Comparison of ENCODE assay signal across 17 mouse cellular contexts in genomic region chr2:51372771-51373170, GRCm38 (mm10).
"Had no signal": no experiment of that assay in that cellular context is flagged by ENCODE, and none has a peak within 500 bp of the region (broad histone marks: within the 10 kb centered on the region; RNA-seq: fewer than 3 reads in every experiment).

No protein-coding gene starts in this region.

- DNase-seq: kidney, adult 18-20 months; kidney, adult 9 months; kidney, postnatal 25 days; layer of hippocampus, adult 9-11 months; liver, postnatal 0 days; midbrain, embryonic 14.5 days; thymus, adult 2 months; thymus, postnatal 14 days; thymus, postnatal 4 days had no signal

- H3K4me2 ChIP-seq: intestine, embryonic 15.5 days; limb, embryonic 13.5 days; liver, embryonic 11.5 days; midbrain, embryonic 11.5 days had no signal

- H3K27me3 ChIP-seq: intestine, embryonic 15.5 days; limb, embryonic 13.5 days had no signal

- H3K36me3 ChIP-seq: intestine, embryonic 15.5 days; limb, embryonic 10.5 days; limb, embryonic 13.5 days had no signal

- ATAC-seq: intestine, embryonic 15.5 days; liver, postnatal 0 days had no signal

- H3K9ac ChIP-seq: intestine, embryonic 15.5 days; limb, embryonic 13.5 days; liver, embryonic 14.5 days; liver, postnatal 0 days had no signal

- H3K4me1 ChIP-seq: intestine, embryonic 15.5 days; limb, embryonic 10.5 days; limb, embryonic 13.5 days had no signal

- H3K9me3 ChIP-seq: intestine, embryonic 15.5 days; limb, embryonic 10.5 days; limb, embryonic 13.5 days had no signal

- H3K27ac ChIP-seq: intestine, embryonic 15.5 days; layer of hippocampus, adult 2 months; limb, embryonic 10.5 days; limb, embryonic 13.5 days; liver, embryonic 14.5 days; stomach, postnatal 0 days had no signal

- H3K4me3 ChIP-seq: intestine, embryonic 15.5 days; layer of hippocampus, adult 2 months; limb, embryonic 10.5 days; limb, embryonic 13.5 days had no signal
